Mouse (Mus musculus) spleen, adult 2 months (tissue): Measurements from ENCODE around the gene Rgs8.

Experiments
- CTCF ChIP-seq: fragments of 200-500 bp; IDR thresholded peaks from 2 replicates; pipeline ENCODE4 v1.5.1; 2011; ENCODE audit warnings: mild to moderate bottlenecking, inconsistent platforms; ENCODE audit not compliant: insufficient read depth, insufficient read length, insufficient replicate concordance; ENCODE audit errors: extremely low read depth
- POLR2A ChIP-seq: fragments of 200-500 bp; IDR thresholded peaks from 2 replicates; pipeline ENCODE4 v1.6.1; 2011; ENCODE audit warnings: low read depth, low read length, inconsistent platforms

DNA sequence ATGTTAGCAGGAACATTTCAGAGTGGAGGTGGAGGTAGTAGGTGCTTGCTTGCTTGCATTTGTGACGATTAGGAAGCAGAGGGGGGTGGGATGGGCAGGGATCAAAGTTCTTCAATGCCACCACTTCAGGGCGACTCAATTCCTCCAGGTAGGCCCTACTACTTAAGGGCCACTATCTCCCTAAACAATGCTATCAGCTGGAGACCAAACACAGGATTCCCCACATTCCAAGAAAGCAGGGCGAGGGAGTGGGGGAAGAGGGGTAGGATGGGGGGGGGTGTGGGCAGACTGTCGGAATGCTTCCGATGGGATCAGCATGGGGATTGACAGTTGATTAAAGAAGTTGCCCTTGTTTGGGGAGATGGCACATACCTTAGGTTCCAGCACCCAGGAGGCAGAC is 16.0 kb upstream of the Rgs8 start:
- TF ChIP-seq POLR2A (no peak), CTCF (no peak)
